Mouse (Mus musculus) gastrocnemius, postnatal 10 days (tissue): ENCODE measurements around the gene Rbmx. TPM values are rescaled to one million over a fixed set of nuclear protein-coding genes. Genes with fewer than 3 reads are reported as not detected.

Source experiments
- total RNA-seq, 2 experiments: library from RNA; stranded (reverse); gene quantifications; 2 replicates each; pipeline ENCODE4 v1.2.3; 2021

Gene Rbmx
- total RNA-seq, 2 experiments from 2014 or later: 36.7 to 41.6 TPM

Other genes with a start within 250 kb of the Rbmx start
- not detected for gene Cd40lg, start 180.9 kb downstream of the Rbmx start, total RNA-seq
- gene Arhgef6, start 54.3 kb downstream of the Rbmx start, total RNA-seq: 10 to 100 TPM; 74.9 to 91.3 TPM
- not detected for gene Gm364, start 16.1 kb upstream of the Rbmx start, total RNA-seq
- gene Gpr101, start 110.7 kb upstream of the Rbmx start, total RNA-seq: not detected